Mouse (Mus musculus) large intestine, adult 2 months (tissue): ENCODE results near the gene Zfyve21. TPM values are rescaled to one million over a fixed set of nuclear protein-coding genes. Genes with fewer than 3 reads are reported as not detected.

ENCODE experiments used
- DNase-seq: peaks from one replicate; pipeline ENCODE4 v3.0.0-alpha.2; 2012; ENCODE audit warnings: low read depth, low spot score
- WGBS: fragments of 180-500 bp; shearing (Covaris S2); methylation state at CpG from one replicate; pipeline ENCODE4 v1.1.7; 2018; 5-methylcytosine and 5-hydroxymethylcytosine counted together
- polyA plus RNA-seq: library from polyadenylated mRNA; depleted of rRNA; stranded (reverse); fragments of >200 nt; gene quantifications from 2 replicates; pipeline ENCODE4 v1.2.3, GENCODE M21; 2012

The Zfyve21 gene
- polyA plus RNA-seq, 1 experiment, result 95.0 TPM

DNA sequence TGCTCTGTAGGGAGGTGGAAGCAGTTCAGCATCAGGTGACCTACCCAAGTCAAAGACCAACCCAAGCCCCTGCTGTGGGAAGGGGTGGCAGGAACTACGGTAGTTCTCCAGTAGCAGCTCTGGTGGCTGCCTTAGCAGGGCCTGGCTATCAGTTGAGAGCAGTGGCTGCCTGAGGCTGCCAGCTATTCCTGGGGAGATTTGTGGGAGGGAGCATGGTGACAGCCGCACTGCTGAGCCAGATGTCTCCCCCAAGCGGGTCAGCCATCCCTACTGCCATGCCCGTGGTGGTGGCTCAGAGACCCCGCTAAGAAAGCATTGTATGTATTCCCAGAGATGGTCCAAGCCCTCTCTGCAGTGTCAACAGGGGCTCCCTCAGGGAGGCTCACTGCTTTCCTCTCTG, 18.7 kb downstream of the Zfyve21 start:
- WGBS, result 91% methylated on average over 5 of the region's 5 CpGs
- no peak for DNase-seq

- 86% methylated on average over 10 of the region's 10 CpGs for WGBS
These were observed 19.5 kb downstream of the Zfyve21 start for GRCm38 (mm10) chr12:111833457-111833856.

GRCm38 (mm10) chr12:111842565-111843433, 28.8 kb downstream of the Zfyve21 start:
- DNase-seq, result no peak
- WGBS, result 64% methylated on average over 15 of the region's 15 CpGs

More at GRCm38 (mm10) chr12:111833457-111833856, 19.5 kb downstream of the Zfyve21 start:
- DNase-seq, result no peak

DNA sequence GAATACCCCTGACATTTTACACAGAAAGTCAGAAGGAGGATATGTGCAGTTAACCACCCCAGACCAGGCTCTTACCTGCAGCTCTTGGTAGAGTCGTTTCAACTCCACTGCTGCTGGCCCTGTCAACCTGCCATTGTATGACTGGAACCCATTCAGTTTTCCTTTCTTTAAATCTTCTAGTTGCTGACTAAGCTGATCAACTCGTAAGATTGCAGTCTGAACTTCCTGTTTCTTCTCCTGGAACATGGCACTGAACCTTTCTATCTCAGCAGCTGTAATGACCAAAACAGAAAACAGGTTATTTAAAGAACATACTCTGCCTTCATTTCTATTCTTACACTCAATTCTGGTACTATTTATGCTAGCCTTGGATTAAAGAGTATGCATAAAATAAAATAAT, 29.5 kb downstream of the Zfyve21 start:
- no peak for DNase-seq
- 42% methylated on average over 2 of the region's 2 CpGs for WGBS

DNA sequence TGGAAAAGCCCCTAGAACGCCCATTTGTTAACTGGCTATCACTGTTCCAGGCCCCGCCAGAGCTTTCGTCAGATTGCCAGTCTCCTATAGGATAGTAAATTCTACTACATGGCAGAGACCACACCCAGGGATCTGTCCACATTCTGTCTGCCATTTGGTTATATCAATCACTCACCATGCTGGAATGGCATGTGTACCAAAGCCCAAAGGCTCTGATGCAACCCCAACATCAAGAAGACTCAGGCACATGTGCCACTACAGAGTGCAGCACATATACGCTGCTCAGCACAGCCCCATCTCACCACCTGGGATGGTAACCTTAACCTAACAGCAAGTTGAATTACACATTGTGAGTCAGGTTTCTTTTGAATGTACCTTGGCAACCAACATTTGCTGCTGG, 32.0 kb downstream of the Zfyve21 start:
- DNase-seq, result no peak
- 86% methylated on average over 4 of the region's 4 CpGs for whole genome bisulfite sequencing

DNA sequence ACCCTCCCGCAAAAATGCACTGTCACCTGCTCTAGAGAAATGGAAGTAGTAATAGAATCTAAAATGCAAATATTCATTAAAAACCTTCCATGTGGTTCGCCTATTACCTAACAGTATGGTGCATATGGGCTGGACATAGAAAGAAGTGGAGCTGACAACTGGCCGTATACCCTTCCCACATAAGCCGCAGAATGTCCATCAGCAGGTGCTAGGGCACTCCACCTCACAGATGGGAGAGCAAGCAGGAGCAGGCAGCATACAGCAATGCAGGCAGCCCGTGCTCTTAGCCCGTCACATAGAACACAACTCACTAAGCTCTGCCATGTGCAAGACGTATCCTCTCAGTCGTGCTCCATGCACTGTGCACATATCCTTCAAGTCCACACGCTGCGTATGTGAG, 32.8 kb downstream of the Zfyve21 start:
- DNase-seq, result no peak
- WGBS, result 78% methylated on average over 10 of the region's 10 CpGs

DNA sequence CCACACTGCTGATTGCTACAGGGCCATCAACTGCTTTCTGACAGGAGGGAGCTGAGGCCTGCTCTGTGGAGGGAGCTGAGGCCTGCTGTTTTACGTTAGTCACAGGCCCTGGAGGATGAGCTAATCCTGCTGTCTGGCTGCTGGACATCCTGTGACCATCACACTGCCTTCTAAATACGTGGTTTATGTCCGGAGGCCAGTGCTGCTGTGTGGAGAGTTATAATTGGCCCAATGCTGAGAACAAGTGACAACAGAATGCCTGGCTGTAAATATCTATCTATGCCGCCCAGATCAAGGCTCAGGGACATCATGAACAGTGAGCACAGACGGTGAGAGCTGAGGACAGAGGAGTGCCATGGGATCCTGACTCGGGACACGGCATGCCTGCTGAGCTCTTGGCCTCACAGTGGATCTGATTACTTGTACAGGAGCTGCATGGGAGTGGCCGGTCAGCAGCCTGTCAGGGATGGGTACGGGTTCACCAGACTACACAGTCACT, 34.4 kb downstream of the Zfyve21 start:
- 69% methylated on average over 9 of the region's 9 CpGs for WGBS
- no peak for DNase-seq

- DNase-seq, result no peak
- WGBS, result 63% methylated on average over 2 of the region's 2 CpGs
These were observed 37.3 kb downstream of the Zfyve21 start for GRCm38 (mm10) chr12:111851235-111851634.

DNA sequence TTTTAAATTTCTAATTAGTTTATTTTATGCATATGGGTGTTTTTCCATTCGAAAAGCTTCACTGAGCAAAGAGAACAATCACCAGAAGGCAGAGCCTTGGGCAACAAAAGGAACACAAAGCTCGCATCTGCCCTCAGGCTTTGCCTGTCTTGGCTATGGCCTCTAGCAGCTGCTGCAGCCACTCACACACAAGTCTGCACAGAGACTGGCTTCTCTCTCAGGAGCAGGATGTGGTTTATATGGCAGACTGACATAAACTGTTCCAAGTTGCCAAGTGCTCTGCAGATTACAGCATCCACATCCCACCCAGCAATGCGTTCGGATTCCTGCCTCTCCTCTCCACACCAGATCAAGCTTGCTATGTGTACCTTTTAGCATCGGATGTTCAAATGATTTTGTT, 37.8 kb downstream of the Zfyve21 start:
- WGBS, result 72% methylated on average over 5 of the region's 5 CpGs
- DNase-seq, result no peak

DNA sequence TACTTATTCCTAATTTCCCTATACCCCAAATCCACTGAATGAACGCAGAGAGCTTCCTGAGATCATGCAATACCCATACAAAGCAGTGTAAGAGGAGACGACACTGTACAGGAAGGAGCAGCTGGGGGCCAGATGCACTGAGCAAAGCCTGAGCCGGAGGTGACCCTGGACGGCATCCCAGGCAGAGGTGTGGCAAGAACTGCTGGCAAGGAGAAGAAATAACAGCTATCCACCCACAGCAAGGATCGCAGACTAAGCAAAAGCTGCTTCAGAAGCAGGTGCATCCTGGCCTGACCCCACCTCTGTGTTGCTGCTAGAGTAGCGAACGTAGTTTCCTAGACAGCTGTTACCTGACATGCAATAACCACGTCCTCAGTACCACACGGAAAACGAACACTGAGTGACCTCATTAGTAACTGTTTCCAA, 39.1 kb downstream of the Zfyve21 start:
- WGBS, result 9% methylated on average over 10 of the region's 10 CpGs
- peak; percentile 18 for DNase-seq

- 29% methylated on average over 4 of the region's 4 CpGs for WGBS
- no peak for DNase-seq
These were observed 39.6 kb downstream of the Zfyve21 start for GRCm38 (mm10) chr12:111853546-111853945.

DNA sequence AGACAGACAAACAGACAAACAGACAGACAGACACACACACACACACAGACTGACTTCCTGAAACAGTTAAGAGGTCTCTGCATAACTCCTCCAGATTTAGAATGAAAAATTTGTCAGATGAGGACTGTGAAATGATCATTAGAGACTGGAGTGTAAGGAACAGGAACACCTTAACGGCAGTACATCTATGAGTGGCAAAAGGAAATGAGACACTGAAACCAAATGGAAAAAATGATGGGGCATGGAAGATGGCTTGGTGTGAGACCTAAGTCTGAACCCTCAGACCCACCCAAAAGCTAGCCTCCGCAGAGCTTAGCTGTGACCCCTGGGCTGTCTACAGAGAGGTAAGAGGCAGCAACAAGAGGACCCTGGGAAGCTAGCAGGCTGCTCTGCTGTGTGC, 41.5 kb downstream of the Zfyve21 start:
- whole genome bisulfite sequencing, result 89% methylated on average over 2 of the region's 2 CpGs
- no peak for DNase-seq

GRCm38 (mm10) chr12:111864206-111864824, 50.3 kb downstream of the Zfyve21 start:
- DNase-seq, result no peak
- 95% methylated on average over 4 of the region's 4 CpGs for WGBS

DNA sequence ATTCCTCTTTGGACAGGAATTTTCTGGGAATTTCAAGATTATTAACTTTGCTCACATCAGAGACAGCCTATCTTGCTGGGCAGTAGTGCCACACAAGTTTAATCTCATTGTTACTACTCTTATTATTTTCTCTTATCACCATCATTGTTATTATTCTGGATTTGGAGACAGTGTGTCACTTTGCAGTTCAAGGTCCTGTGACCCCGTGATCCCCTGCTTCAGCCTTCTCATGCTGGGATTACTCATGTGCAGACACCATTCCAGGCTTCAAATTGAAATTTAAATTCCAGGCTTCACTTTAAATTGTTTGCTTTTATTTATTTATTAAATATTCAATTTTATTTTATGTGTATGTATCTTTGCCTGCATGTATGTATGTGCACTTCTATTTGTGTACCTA, 55.8 kb downstream of the Zfyve21 start:
- 85% methylated on average over 1 of the region's 1 CpGs for WGBS

GRCm38 (mm10) chr12:111870811-111871210, 56.8 kb downstream of the Zfyve21 start:
- WGBS, result 94% methylated on average over 7 of the region's 7 CpGs
- no peak for DNase-seq

More for the DNA sequence above, 55.8 kb downstream of the Zfyve21 start:
- no peak for DNase-seq

DNA sequence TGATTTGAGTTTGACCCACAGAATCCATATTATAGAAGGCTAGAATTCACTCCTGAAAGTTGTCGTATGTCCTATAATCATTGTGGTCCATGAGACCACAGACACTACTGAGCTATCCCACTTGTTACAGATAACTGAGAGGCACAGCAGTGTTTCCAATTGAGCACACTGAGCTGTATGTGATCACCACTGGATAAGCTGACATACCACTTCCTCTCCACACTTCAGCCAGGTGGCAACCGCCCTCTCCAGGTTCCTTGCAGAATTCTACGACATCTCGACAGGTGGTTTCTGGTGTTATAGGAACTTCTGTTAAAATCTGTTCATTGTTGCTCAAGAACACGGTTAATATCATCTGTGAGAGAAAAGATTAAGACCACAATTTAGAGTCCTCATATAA, 58.1 kb downstream of the Zfyve21 start:
- WGBS, result 82% methylated on average over 5 of the region's 5 CpGs
- DNase-seq, result no peak

GRCm38 (mm10) chr12:111874601-111875140, 60.7 kb downstream of the Zfyve21 start:
- 88% methylated on average over 1 of the region's 1 CpGs for WGBS
- DNase-seq, result no peak

- DNase-seq, result no peak
- 88% methylated on average over 3 of the region's 3 CpGs for WGBS
These were observed 61.5 kb downstream of the Zfyve21 start for GRCm38 (mm10) chr12:111875499-111875898.

- DNase-seq, result peak; percentile 85
- 11% methylated on average over 3 of the region's 3 CpGs for WGBS
These were observed 64.2 kb downstream of the Zfyve21 start for GRCm38 (mm10) chr12:111878213-111878612.
